Mouse (Mus musculus) erythroblast, embryonic 14.5 days (primary cell): Measurements from ENCODE around the gene Fbxo44. TPM values are rescaled to one million over a fixed set of nuclear protein-coding genes. Genes with fewer than 3 reads are reported as not detected.

Experiments used
- H3K27me3 ChIP-seq: 2 replicates; pipeline ENCODE4 v1.6.1; 2012; ENCODE audit warnings: inconsistent platforms; ENCODE audit not compliant: control insufficient read depth
- H3K36me3 ChIP-seq: 2 replicates; pipeline ENCODE4 v1.6.1; 2012; ENCODE audit warnings: mild to moderate bottlenecking, inconsistent platforms; ENCODE audit not compliant: control insufficient read depth
- H3K4me1 ChIP-seq: 2 replicates; pipeline ENCODE4 v1.6.1; 2012; ENCODE audit warnings: inconsistent platforms; ENCODE audit not compliant: control insufficient read depth
- H3K4me3 ChIP-seq: replicated peaks from 2 replicates; pipeline ENCODE3; 2012; ENCODE audit warnings: moderate library complexity, mild to moderate bottlenecking, inconsistent platforms
- H3K9me3 ChIP-seq: 2 replicates; pipeline ENCODE4 v1.6.1; 2012; ENCODE audit warnings: low read length, inconsistent platforms, mixed read lengths; ENCODE audit not compliant: control insufficient read depth
- GATA1 ChIP-seq: IDR thresholded peaks from 2 replicates; pipeline ENCODE4 v1.6.1; 2012; ENCODE audit warnings: low read length, inconsistent platforms, mixed read lengths
- TAL1 ChIP-seq: IDR thresholded peaks from 3 replicates; pipeline ENCODE4 v1.6.1; 2012; ENCODE audit warnings: low read length, inconsistent platforms, mixed read lengths
- polyA plus RNA-seq: library from polyadenylated mRNA; stranded (reverse); fragments of >175 nt; gene quantifications from 2 replicates; pipeline ENCODE4 v1.2.3, GENCODE M21; 2012

Gene Fbxo44
- polyA plus RNA-seq, 1 experiment = 0.09 TPM

DNA sequence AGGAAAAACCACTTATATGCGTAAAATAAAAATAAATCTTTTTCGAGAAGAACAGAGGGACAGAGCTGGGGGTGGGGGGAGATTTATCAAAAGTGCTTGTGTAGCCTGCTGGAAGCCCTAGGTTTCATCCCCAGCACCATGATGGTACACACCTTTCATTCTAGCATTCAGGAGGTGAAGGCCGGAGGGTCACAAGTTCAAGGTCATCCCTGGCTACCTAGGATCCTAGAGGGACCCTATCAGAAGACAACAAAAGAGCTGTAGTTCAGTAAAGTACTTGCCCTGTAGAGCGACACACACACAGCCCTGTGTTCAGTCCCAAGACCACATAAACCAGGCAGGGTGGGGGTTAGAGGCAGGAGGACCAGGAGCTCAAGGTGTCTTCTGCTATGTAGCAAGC is 6.3 kb downstream of the Fbxo44 start:
- no peak overlapping the region for H3K4me3 ChIP-seq
- H3K27me3 ChIP-seq = peaks cover 15% of the 10 kb centered on the region
- TF ChIP-seq TAL1 = no peak
- TF ChIP-seq GATA1 = no peak
- peaks cover 46% of the 10 kb centered on the region for H3K4me1 ChIP-seq
- peaks cover 6% of the 10 kb centered on the region for H3K36me3 ChIP-seq
- H3K9me3 ChIP-seq = no peaks in the 10 kb centered on the region

DNA sequence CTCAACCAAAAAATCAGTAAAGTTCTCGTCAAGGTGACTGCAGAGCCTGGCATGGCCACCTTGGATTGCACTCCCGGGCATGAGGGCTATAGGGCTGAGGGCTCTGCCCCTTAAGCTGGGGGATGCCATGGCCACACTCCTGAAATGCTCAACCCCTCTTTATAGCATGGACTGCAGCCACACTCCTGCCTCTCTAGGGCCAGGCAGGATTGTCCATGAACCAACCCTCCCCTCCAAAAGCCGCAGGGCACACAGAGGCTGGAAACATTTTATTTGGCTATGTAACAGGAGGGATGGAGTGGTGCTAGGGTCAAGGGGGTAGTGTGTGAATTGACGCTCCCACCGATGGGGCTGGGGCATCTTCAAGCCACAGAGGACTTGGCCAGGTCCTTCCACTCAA is 7.7 kb downstream of the Fbxo44 start:
- no peaks in the 10 kb centered on the region for H3K9me3 ChIP-seq
- H3K4me3 ChIP-seq = peak overlapping the region; percentile 81
- peaks cover 50% of the 10 kb centered on the region for H3K4me1 ChIP-seq
- no peak for TF ChIP-seq TAL1
- no peak for TF ChIP-seq GATA1
- peaks cover 19% of the 10 kb centered on the region for H3K36me3 ChIP-seq
- 0 out of 2 replicates have a peak, but pooled peaks cover 2% of the 10 kb centered on the region for H3K27me3 ChIP-seq

DNA sequence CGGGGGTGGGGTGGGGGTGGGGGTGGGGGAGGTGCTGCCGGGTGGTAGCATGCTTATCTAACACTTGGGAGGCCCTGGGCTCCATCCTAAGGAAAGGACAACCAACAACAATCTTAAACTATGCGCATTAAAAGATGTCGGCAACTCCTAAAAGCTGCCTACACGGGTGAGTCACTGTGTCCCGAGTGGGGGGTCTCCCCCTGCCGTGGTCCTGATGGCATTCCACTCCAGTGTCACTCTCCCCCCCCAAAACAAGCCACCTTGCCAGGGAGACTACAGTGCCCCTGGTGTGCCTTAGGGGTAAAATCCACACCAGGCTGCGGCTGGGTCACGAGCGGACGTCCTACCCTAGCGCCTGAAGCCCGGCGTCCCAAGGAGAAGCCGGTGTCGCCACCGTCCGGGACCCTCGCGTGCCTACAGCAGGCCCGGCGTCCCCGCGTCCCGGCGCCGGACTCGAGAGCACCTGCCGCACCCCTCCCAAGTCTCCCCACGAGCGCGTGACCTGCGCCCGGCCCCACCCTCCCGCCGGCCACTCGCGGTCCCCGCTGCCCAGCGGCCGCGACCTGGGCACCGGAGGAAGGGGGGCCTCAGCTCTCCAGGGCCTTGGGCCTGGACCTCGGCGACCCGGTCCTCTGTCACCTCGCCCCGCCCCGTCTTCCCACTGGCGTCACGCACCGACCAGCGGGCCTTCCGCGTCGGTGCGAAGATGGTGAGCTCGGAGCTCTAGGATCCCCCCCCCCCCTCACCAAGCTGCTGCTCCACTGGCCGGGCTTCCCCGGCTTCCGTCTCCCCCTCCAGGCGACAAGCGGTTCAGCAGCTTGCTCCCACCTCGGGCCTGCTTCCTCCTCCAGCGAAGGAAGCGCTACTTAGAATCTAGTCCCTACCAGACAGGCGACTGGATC is 8.8 kb downstream of the Fbxo44 start, which contains the start of gene Fbxo6:
TSS of gene Fbxo6 (minus strand) at position 874 of the 902 bp plus-strand sequence.
- peaks cover 54% of the 10 kb centered on the region for H3K4me1 ChIP-seq
- TF ChIP-seq TAL1 = no peak
- no peak for TF ChIP-seq GATA1
- H3K4me3 ChIP-seq = peak within 1 kb of the TSS; percentile 81
- H3K9me3 ChIP-seq = no peaks in the 10 kb centered on the region
- H3K36me3 ChIP-seq = peaks cover 29% of the 10 kb centered on the region
- 0 out of 2 replicates have a peak, but pooled peaks cover 2% of the 10 kb centered on the region for H3K27me3 ChIP-seq

DNA sequence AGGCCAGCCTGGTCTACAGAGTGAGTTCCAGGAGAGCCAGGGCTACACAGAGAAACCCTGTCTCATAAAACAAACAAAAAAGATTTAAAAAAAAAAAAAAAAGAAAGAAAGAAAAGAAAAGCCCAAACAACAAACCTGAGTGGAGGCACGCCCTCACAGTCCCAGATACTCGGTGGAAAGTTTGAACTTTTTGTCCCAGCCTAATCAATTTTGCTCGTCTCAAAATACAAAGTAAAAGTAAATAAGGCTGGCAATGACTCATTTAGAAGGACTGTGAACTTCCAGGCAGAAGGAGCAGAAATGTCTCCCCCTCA is 9.4 kb downstream of the Fbxo44 start:
- H3K4me1 ChIP-seq = peaks cover 52% of the 10 kb centered on the region
- no peaks in the 10 kb centered on the region for H3K9me3 ChIP-seq
- H3K27me3 ChIP-seq = 0 out of 2 replicates have a peak, but pooled peaks cover under 1% of the 10 kb centered on the region
- TF ChIP-seq TAL1 = no peak
- no peak for TF ChIP-seq GATA1
- peak overlapping the region; percentile 81 for H3K4me3 ChIP-seq
- peaks cover 35% of the 10 kb centered on the region for H3K36me3 ChIP-seq

DNA sequence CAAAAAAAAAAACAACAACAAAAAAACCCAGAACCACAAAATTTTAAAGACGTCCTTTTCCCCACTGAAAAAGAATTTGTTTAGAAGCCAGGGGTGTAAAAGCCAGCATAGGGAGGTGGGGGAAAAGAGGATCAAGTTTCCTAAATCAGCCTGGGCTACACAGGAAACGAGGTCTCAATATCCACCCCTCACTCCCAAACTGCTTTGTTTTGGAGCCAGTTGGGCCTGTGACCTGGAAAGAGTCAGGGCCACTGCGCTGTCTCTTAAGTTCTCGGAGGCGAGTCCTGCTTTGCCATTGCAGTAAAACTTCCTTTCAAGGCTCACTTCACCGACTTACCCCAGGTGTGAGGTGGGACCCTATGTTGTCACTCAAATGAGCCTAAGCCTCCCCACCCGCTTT is 10.0 kb downstream of the Fbxo44 start:
- no peak for TF ChIP-seq TAL1
- no peak for TF ChIP-seq GATA1
- Histone ChIP-seq H3K36me3 (peaks cover 42% of the 10 kb centered on the region), H3K27me3 (no peaks in the 10 kb centered on the region), H3K4me1 (peaks cover 52% of the 10 kb centered on the region), H3K9me3 (no peaks in the 10 kb centered on the region), H3K4me3 (peak overlapping the region; percentile 38)

DNA sequence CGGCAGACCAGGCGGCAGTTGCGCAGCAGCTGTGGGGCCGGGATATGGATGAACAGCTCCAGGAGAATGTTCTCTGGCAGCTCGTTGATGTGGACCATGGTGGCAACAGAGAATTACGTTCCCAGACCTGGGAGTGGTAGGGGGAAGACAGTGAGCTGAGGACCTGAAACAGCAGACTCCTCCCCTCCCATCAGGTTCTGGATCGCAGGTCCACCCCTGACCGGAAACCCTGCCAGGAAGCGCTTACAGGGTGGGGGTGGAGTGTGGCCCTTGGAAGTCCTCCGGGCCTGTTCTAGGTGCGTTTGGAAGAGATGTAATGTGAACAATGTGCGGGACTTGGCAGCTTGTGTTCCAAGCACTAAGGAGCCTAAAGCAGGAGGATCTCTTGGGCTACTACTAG is 10.7 kb downstream of the Fbxo44 start:
- Histone ChIP-seq H3K4me1 (peaks cover 52% of the 10 kb centered on the region), H3K9me3 (no peaks in the 10 kb centered on the region), H3K4me3 (no peak overlapping the region), H3K27me3 (no peaks in the 10 kb centered on the region), H3K36me3 (peaks cover 49% of the 10 kb centered on the region)
- TF ChIP-seq TAL1 (no peak), GATA1 (no peak)

DNA sequence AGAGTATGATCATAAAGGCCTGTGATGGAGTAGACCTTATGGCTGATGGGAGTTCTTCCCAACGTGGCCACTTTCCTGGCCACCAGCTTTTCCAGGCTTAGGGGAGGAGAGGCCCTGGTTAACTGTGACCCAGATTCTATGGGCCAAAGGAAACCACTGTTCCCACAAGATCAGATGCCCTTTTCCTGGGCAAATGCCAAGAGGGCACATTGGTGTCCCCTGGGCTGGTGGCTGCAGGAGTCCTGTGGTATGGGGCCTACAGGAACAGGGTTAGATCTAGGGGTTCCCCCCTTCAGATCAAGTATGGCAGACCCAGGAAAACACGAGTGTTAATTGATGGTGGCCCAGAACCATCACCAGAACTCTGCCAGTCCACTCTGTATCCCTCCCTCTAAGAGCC is 12.6 kb downstream of the Fbxo44 start:
- Histone ChIP-seq H3K9me3 (no peaks in the 10 kb centered on the region), H3K36me3 (peaks cover 62% of the 10 kb centered on the region), H3K4me1 (peaks cover 53% of the 10 kb centered on the region), H3K4me3 (no peak overlapping the region), H3K27me3 (no peaks in the 10 kb centered on the region)
- TF ChIP-seq GATA1 (no peak), TAL1 (no peak)

DNA sequence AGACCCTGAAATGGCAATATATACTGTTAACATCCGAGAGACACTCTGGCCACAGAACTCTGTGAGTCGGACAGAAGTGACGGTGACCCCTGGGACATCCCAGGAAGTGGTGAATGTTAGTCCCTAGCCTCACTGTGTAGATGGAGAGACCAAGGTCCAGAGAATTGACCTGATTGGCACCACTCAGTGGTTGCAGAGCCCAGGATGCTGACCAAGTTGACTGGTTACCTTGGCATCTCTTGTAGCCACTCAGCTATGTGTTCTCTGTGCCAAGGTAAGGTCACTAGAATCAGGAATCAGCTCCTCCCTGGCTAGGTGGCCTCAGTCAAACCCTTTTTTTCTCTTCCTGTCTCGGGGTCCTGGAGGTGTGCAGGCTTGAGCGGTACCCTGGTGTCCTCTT is 16.6 kb downstream of the Fbxo44 start:
- Histone ChIP-seq H3K36me3 (peaks cover 53% of the 10 kb centered on the region), H3K27me3 (peaks cover 8% of the 10 kb centered on the region), H3K4me3 (no peak overlapping the region), H3K9me3 (no peaks in the 10 kb centered on the region), H3K4me1 (peaks cover 36% of the 10 kb centered on the region)
- TF ChIP-seq GATA1 (no peak), TAL1 (no peak)

DNA sequence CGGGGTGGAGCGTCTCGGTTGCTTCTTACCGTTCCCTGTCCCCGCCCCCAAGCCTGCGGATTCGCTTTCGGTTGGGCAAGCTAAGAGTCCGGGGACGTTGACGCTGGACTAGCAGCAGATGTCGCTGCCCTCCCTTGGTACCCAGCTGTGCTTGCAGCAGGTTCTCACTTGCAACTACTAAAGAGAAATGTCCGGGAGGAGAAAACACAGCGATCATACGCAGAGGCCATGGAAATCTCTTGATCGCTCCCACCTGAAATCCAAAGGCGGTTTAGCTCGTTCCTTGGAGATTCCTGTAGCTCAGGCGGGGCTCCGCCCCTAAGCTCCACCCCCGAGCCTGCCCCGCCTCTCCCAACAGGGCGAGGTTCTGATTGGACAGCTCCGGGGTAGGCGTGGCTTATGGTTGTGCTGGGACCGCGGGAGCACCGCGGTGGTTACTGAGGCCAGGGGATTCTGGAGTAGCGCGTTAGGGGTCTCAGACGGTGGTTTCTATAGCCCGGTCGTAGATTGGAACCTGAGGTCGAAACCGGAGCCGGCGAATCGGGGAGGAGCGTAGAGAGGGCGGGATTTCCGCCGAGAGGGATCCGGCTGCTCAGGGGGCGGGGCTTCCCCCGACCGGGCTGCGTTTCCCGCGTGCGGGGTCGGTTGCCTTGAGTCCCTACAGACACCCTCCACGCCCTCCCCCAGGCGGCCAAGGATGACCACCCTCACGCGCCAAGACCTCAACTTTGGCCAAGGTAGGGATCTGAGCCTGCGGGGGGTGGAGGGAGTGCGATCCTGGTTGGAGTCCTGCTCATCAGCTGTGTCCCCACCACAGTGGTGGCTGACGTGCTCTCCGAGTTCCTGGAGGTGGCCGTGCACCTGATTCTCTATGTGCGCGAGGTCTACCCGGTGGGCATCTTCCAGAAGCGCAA is 19.9 kb downstream of the Fbxo44 start:
- Histone ChIP-seq H3K4me1 (peaks cover 24% of the 10 kb centered on the region), H3K4me3 (peak overlapping the region; percentile 73), H3K9me3 (no peaks in the 10 kb centered on the region), H3K27me3 (peaks cover 28% of the 10 kb centered on the region), H3K36me3 (peaks cover 21% of the 10 kb centered on the region)
- TF ChIP-seq GATA1 (no peak), TAL1 (no peak)
